Mouse (Mus musculus): ENCODE results near the gene Vmn1r126.
"Not testable (repeated sequence)": the region's sequence is repeated elsewhere in the genome, so short reads cannot be mapped to it uniquely, and the experiment has no call there.

The Vmn1r126 gene

DNA sequence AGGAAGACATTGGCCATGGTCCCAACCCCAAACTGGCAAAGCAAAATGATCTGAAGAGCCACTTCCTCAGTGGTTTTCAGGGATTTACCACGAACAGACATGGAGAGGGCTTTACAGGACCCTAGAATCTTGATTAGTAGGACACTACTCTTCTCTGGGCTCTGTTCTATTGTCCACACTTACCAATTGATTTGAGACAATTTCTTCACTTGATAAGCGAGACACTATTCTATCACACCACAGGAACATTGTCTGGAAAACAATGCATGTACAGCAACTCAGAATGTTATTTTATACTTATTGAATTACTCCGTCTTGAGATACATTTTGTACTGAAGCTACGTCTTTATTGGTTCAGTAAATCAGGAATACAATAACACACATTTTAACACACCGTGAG lies at the start of gene Vmn1r126:
Gene Vmn1r126 (minus strand): TSS at position 101 of the 400 bp plus-strand sequence.
- DNase-seq = not testable (repeated sequence)

DNA sequence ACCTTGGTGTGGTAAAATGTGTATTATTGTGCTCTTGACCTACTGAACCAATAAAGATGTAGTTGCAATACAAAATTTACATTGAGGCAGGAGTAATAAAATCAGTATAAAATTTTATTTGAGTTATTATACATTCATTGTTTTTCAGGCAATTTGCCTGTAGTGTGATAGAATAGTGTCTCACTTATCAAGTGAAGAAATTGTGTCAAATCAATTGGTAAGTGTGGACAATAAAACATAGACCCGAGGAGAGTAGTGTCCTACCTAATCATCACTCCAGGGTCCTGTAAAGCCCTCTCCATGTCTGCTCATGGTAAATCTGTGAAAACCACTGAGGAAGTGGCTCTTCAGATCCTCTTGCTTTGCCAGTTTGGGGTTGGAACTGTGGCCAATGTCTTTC lies 47.8 kb upstream of the Vmn1r126 start, which contains the start of gene Vmn1r128:
Gene Vmn1r128 (plus strand): TSS at position 301 of the 400 bp plus-strand sequence.
- DNase-seq = not testable (repeated sequence)

DNA sequence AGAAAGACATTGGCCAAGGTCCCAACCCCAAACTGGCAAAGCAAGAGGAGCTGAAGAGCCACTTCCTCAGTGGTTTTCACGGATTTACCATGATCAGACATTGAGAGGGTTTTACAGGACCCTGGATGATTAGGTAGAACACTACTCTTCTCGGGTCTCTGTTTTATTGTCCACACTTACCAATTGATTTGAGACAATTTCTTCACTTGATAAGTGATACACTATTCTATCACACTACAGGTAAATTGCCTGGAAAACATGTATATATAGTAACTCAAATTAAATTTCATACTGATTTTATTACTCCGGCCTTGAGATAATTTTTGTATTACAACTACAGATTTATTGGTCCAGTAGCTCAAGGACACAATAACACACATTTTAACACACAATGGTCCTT lies 18.5 kb upstream of the Vmn1r126 start, which contains the start of gene Vmn1r127:
Gene Vmn1r127 (minus strand): TSS at position 101 of the 400 bp plus-strand sequence.
- not testable (repeated sequence) for DNase-seq

DNA sequence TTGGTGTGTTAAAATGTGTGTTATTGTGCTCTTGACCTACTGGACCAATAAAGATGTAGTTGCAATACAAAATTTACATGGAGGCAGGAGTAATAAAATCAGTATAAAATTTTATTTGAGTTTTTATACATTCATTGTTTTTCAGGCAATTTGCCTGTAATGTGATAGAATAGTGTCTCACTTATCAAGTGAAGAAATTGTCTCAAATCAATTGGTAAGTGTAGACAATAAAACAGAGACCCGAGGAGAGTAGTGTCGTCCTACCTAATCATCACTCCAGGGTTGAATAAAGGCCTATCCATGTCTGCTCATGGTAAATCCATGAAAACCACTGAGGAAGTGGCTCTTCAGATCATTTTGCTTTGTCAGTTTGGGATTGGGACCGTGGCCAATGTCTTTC lies 29.4 kb downstream of the Vmn1r126 start, which contains the start of gene Vmn1r125:
Gene Vmn1r125 (plus strand): TSS at position 301 of the 400 bp plus-strand sequence.
- DNase-seq = not testable (repeated sequence)

DNA sequence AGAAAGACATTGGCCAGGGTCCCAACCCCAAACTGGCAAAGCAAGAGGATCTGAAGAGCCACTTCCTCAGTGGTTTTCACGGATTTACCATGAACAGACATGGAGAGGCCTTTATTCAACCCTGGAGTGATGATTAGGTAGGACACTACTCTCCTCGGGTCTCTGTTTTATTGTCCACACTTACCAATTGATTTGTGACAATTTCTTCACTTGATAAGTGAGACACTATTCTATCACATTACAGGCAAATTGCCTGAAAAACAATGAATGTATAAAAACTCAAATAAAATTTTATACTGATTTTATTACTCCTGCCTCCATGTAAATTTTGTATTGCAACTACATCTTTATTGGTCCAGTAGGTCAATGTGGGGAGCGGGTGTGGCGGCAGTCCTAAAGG lies 40.8 kb downstream of the Vmn1r126 start, which contains the start of gene Vmn1r124:
Gene Vmn1r124 (minus strand): TSS at position 101 of the 400 bp plus-strand sequence.
- DNase-seq = not testable (repeated sequence)

Measured in cerebellum, adult 11 months (tissue).